Mouse (Mus musculus): ENCODE results near the gene Rgs10. TPM values are rescaled to one million over a fixed set of nuclear protein-coding genes. Genes with fewer than 3 reads are reported as not detected.
"Not testable (repeated sequence)": the region's sequence is repeated elsewhere in the genome, so short reads cannot be mapped to it uniquely, and the experiment has no call there.

Rgs10 gene
- polyA plus RNA-seq, 3 experiments from 2014 or later: 53.2 to 448 (median 275) TPM

- ATAC-seq: not testable (repeated sequence)
Measured at GRCm38 (mm10) chr7:128340321-128340720, 78.2 kb downstream of the Rgs10 start.

DNA sequence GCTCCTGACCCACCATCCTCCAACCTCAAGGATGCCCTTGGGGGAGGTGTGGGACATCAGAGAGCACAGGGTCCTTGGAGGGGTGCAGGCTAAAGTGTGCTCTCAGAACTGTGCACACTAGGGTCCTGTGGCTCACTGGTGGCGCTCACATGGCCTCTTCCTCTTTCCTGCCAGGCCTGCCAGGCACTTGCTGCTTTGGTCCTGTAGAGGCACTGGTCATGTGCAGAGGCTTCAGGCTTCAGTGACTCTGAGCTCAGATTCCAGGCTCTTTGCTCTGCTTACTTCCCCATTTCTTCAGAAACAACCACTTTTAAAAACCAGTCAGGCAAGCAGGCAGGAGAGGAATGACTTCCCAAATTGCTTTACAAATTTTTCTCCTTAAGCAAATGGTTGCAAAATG, 85.7 kb downstream of the Rgs10 start:
- ATAC-seq: no peak

GRCm38 (mm10) chr7:128330981-128331380, 87.6 kb downstream of the Rgs10 start:
- ATAC-seq: no peak

- no peak for ATAC-seq
Measured at GRCm38 (mm10) chr7:128324977-128325376, 93.6 kb downstream of the Rgs10 start.

Other genes starting within 250 kb of the Rgs10 start
- 1 to 10 TPM in 1 of 3 experiments, not detected in 2; 1.5 TPM for gene Cox6a2, start 212.4 kb downstream of the Rgs10 start, polyA plus RNA-seq (2017; shearing (Covaris generic))
- 1 to 10 TPM; 4.9 to 5.6 (median 5.5) TPM for gene Armc5, start 181.4 kb downstream of the Rgs10 start, polyA plus RNA-seq (2017; shearing (Covaris generic))
- gene 9130023H24Rik, start 180.7 kb downstream of the Rgs10 start, polyA plus RNA-seq (2017; shearing (Covaris generic)): 1 to 10 TPM; 2.6 to 4.9 (median 2.8) TPM
- gene Tgfb1i1, start 171.9 kb downstream of the Rgs10 start, polyA plus RNA-seq (2017; shearing (Covaris generic)): 1 to 10 TPM in 1 of 3 experiments, under 1 TPM in 1, not detected in 1; 0.26 to 1.0 TPM
- not detected for gene Slc5a2, start 153.1 kb downstream of the Rgs10 start, polyA plus RNA-seq (2017; shearing (Covaris generic))
- 1 to 10 TPM; 5.4 to 8.6 (median 7.3) TPM for gene BC017158, start 120.6 kb downstream of the Rgs10 start, polyA plus RNA-seq (2017; shearing (Covaris generic))
- 10 to 100 TPM; 29.1 to 55.1 (median 33.0) TPM for gene Tial1, start 43.0 kb upstream of the Rgs10 start, polyA plus RNA-seq (2017; shearing (Covaris generic))
- 10 to 100 TPM; 10.3 to 12.7 (median 10.4) TPM for gene Bag3, start 104.9 kb upstream of the Rgs10 start, polyA plus RNA-seq (2017; shearing (Covaris generic))
- 10 to 100 TPM; 25.9 to 56.5 (median 44.2) TPM for gene Inpp5f, start 192.6 kb upstream of the Rgs10 start, polyA plus RNA-seq (2017; shearing (Covaris generic))

Measured in inflammation-experienced regulatory T-cells, adult 6 months (primary cell).